Mouse (Mus musculus) C2C12 (cell line): Measurements from ENCODE around the gene Gnb3.

Experiments used
- CEBPB ChIP-seq: IDR thresholded peaks from one replicate; pipeline ENCODE4 v1.6.1; 2011; ENCODE audit warnings: low read depth, mild to moderate bottlenecking, control low read depth, moderate library complexity
- CTCF ChIP-seq: IDR thresholded peaks from one replicate; pipeline ENCODE4 v1.5.1; 2011; ENCODE audit not compliant: control insufficient read depth, insufficient read depth, insufficient read length
- MAX ChIP-seq: IDR thresholded peaks from one replicate; pipeline ENCODE4 v1.6.1; 2011; ENCODE audit warnings: mild to moderate bottlenecking, control low read depth
- USF1 ChIP-seq: IDR thresholded peaks from one replicate; pipeline ENCODE4 v1.6.1; 2011; ENCODE audit warnings: low read depth, mild to moderate bottlenecking, control low read depth, moderate library complexity

DNA sequence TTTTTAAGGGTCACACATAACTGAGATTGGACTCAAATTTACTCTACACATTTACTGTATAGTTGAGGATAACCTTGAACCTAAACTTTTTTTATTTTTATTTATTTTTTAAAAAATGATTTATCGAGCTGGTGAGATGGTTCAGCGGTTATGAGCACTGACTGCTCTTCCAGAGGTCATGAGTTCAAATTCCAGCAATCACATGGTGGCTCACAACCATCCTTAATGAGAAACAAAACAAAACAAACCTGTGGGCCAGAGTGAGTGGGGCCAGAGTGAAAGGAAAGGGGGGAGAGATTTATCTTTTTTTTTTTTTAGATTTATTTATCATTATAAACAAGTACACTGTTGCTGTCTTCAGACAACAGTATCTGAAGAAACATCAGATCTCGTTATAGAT, 48.2 kb downstream of the Gnb3 start:
- TF ChIP-seq USF1 (no peak), MAX (no peak), CTCF (no peak), CEBPB (no peak)
